In the genomic region with DNA sequence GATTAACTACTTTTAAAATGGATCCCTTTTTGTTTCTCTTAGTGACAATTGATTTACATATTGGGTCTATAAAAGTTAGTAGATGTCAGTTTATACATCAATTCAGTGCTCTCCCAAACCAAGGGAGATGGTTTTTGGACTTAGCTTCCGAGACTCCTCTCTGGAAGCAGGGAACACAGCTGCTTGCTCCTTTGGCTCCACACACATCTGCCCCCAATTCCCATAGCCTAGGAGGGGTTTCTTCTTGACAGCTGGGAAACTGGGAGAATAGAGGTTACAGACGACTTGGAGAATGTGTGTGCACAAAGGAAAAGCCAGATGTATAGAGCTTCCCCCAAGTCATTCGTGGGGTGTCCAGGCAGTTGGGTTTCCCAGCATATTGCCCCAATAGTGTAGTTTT, we compare ENCODE assay signal across 8 mouse cellular contexts. TPM values are rescaled to one million over a fixed set of nuclear protein-coding genes. Genes with fewer than 3 reads are reported as not detected.
DNase-seq lines count a peak whose midpoint lies in the region; ATAC-seq lines count a peak whose summit lies in the region.

No protein-coding gene starts in this region.

- peaks cover 14% of the 10 kb centered on the region for H3K4me1 ChIP-seq in lung, embryonic 15.5 days
- peaks cover 22% of the 10 kb centered on the region for H3K4me1 ChIP-seq in forebrain, embryonic 10.5 days
- peaks cover 6% of the 10 kb centered on the region for H3K4me1 ChIP-seq in limb, embryonic 12.5 days (replicated peaks)

- peak overlapping the region; percentile 54 for H3K4me3 ChIP-seq in lung, embryonic 15.5 days
- H3K4me3 ChIP-seq in forebrain, embryonic 10.5 days, result peak overlapping the region; percentile 61
- peak overlapping the region; percentile 57 for H3K4me3 ChIP-seq in limb, embryonic 12.5 days (replicated peaks)

- DNase-seq in lung, adult 18-20 months, result no peak
- no peak for DNase-seq in forebrain, embryonic 10.5 days (ENCODE audit: extremely low spot score, low spot score)
- DNase-seq in retina, embryonic 14.5 days (ENCODE audit: low spot score), result peak; percentile 31
- no peak for DNase-seq in adrenal gland, adult 18-20 months (ENCODE audit: low spot score in 2 of 2)

- H3K9ac ChIP-seq in lung, embryonic 15.5 days, result peak overlapping the region; percentile 66
- H3K9ac ChIP-seq in limb, embryonic 12.5 days (replicated peaks), result peak overlapping the region; percentile 72; the same call in 1 of the 2 replicates

- no peaks in the 10 kb centered on the region for H3K9me3 ChIP-seq in lung, embryonic 15.5 days
- H3K9me3 ChIP-seq in forebrain, embryonic 10.5 days, result no peaks in the 10 kb centered on the region
- H3K9me3 ChIP-seq in limb, embryonic 12.5 days, result no peaks in the 10 kb centered on the region

- peak overlapping the region; percentile 75 for H3K4me2 ChIP-seq in lung, embryonic 15.5 days
- H3K4me2 ChIP-seq in limb, embryonic 12.5 days, result peak overlapping the region; percentile 71

- H3K27ac ChIP-seq in lung, embryonic 15.5 days, result peak overlapping the region; percentile 85
- peak overlapping the region; percentile 86 for H3K27ac ChIP-seq in forebrain, embryonic 10.5 days
- H3K27ac ChIP-seq in limb, embryonic 12.5 days, result no peak overlapping the region

- no peaks in the 10 kb centered on the region for H3K36me3 ChIP-seq in lung, embryonic 15.5 days
- no peaks in the 10 kb centered on the region for H3K36me3 ChIP-seq in forebrain, embryonic 10.5 days (replicated peaks)
- H3K36me3 ChIP-seq in limb, embryonic 12.5 days, result no peaks in the 10 kb centered on the region

- no peak for ATAC-seq in lung, embryonic 15.5 days (ENCODE audit: borderline replicate concordance, extremely low read depth, low FRiP score, low TSS enrichment)
- ATAC-seq in limb, embryonic 12.5 days (ENCODE audit: insufficient number of reproducible peaks, insufficient read depth, low FRiP score, low TSS enrichment, low read depth), result no peak
- ATAC-seq in activated CD4-positive, CD25-positive, alpha-beta regulatory T cell, adult 4 months, result no peak
- ATAC-seq in frontal cortex, adult (ENCODE audit: low TSS enrichment), result no peak

- 33% methylated on average over 3 of the region's 3 CpGs for WGBS in lung, embryonic 15.5 days
- 50% methylated on average over 3 of the region's 3 CpGs for WGBS in forebrain, embryonic 10.5 days
- WGBS in limb, embryonic 12.5 days, result 42% methylated on average over 3 of the region's 3 CpGs

- no peaks in the 10 kb centered on the region for H3K27me3 ChIP-seq in lung, embryonic 15.5 days
- peaks cover 8% of the 10 kb centered on the region for H3K27me3 ChIP-seq in forebrain, embryonic 10.5 days (ENCODE audit: poor library complexity, severe bottlenecking)
- H3K27me3 ChIP-seq in limb, embryonic 12.5 days, result no peaks in the 10 kb centered on the region

RNA-seq across cellular contexts. Expression of gene Fam221a, which starts 0.7 kb away (rescaled TPM):
- 11.1 and 11.6 TPM in 2 replicates for polyA plus RNA-seq in lung, embryonic 15.5 days (2015; fragmentation: Nextera tagmentation; extraction: Ambion mirVana)
- polyA plus RNA-seq in forebrain, embryonic 10.5 days (2016; fragmentation: Nextera tagmentation; extraction: Ambion mirVana), result 3.5 and 5.8 TPM in 2 replicates
- 7.7 and 9.8 TPM in 2 replicates for polyA plus RNA-seq in limb, embryonic 12.5 days (2016; fragmentation: Nextera tagmentation; extraction: Ambion mirVana)
- total RNA-seq in adrenal gland, adult 18-20 months (2021), result 1 to 10 TPM in 1 of 2 experiments, under 1 TPM in 1; 0.89 to 1.2 TPM
- polyA plus RNA-seq in activated CD4-positive, CD25-positive, alpha-beta regulatory T cell, adult 4 months (2017; shearing (Covaris generic)), result 1 to 10 TPM; 3.9 to 4.9 TPM

RNA-seq across cellular contexts. Expression of gene Stk31, which starts 27.2 kb away (rescaled TPM):
- not detected in 2 replicates for polyA plus RNA-seq in lung, embryonic 15.5 days (2015; fragmentation: Nextera tagmentation; extraction: Ambion mirVana)
- polyA plus RNA-seq in forebrain, embryonic 10.5 days (2016; fragmentation: Nextera tagmentation; extraction: Ambion mirVana), result 0.05 and 0.09 TPM in 2 replicates
- 0.17 TPM in 1 of 2 replicates, not detected in the other for polyA plus RNA-seq in limb, embryonic 12.5 days (2016; fragmentation: Nextera tagmentation; extraction: Ambion mirVana)
- under 1 TPM in 1 of 2 experiments, not detected in 1; 0.13 TPM for total RNA-seq in adrenal gland, adult 18-20 months (2021)
- not detected for polyA plus RNA-seq in activated CD4-positive, CD25-positive, alpha-beta regulatory T cell, adult 4 months (2017; shearing (Covaris generic))

RNA-seq across cellular contexts. Expression of gene Ccdc126, which starts 49.1 kb away (rescaled TPM):
- 12.2 and 13.4 TPM in 2 replicates for polyA plus RNA-seq in lung, embryonic 15.5 days (2015; fragmentation: Nextera tagmentation; extraction: Ambion mirVana)
- 4.3 and 4.9 TPM in 2 replicates for polyA plus RNA-seq in forebrain, embryonic 10.5 days (2016; fragmentation: Nextera tagmentation; extraction: Ambion mirVana)
- 7.0 and 7.7 TPM in 2 replicates for polyA plus RNA-seq in limb, embryonic 12.5 days (2016; fragmentation: Nextera tagmentation; extraction: Ambion mirVana)
- total RNA-seq in adrenal gland, adult 18-20 months (2021), result 10 to 100 TPM; 10.1 to 16.1 TPM
- 10 to 100 TPM; 11.1 to 14.8 TPM for polyA plus RNA-seq in activated CD4-positive, CD25-positive, alpha-beta regulatory T cell, adult 4 months (2017; shearing (Covaris generic))
